Mouse (Mus musculus) stomach, postnatal 0 days (tissue): ENCODE results near the gene Hint1. TPM values are rescaled to one million over a fixed set of nuclear protein-coding genes. Genes with fewer than 3 reads are reported as not detected.
"Not testable (repeated sequence)": the region's sequence is repeated elsewhere in the genome, so short reads cannot be mapped to it uniquely, and the experiment has no call there.

ENCODE experiments used
- ATAC-seq: fragments of 200-750 bp; cut with Nextera tagmentation; 2 replicates; pipeline ENCODE4 v1.8.0; 2017; ENCODE audit not compliant: low FRiP score, low TSS enrichment
- DNase-seq: peaks from one replicate; pipeline ENCODE4 v3.0.0-alpha.2; 2016; ENCODE audit warnings: low spot score
- H3K27ac ChIP-seq: fragments of 300-500 bp; sonication (generic); replicated peaks from 2 replicates; pipeline ENCODE4 v1.5.1; 2014; ENCODE audit warnings: mild to moderate bottlenecking, control low read depth
- H3K27me3 ChIP-seq: fragments of 300-500 bp; sonication (generic); 2 replicates; pipeline ENCODE4 v1.6.1; 2014; ENCODE audit warnings: low read length; ENCODE audit not compliant: control insufficient read depth, insufficient read depth
- H3K36me3 ChIP-seq: fragments of 300-500 bp; sonication (generic); 2 replicates; pipeline ENCODE4 v1.6.1; 2014; ENCODE audit warnings: low read length, mixed read lengths; ENCODE audit not compliant: control insufficient read depth, insufficient read depth
- H3K4me1 ChIP-seq: fragments of 300-500 bp; sonication (generic); replicated peaks from 2 replicates; pipeline ENCODE4 v1.6.1; 2014; ENCODE audit warnings: antibody characterized with exemption; ENCODE audit not compliant: control insufficient read depth, insufficient read depth
- H3K4me2 ChIP-seq: fragments of 300-500 bp; sonication (generic); replicated peaks from 2 replicates; pipeline ENCODE4 v1.6.1; 2014; ENCODE audit warnings: low read depth, mild to moderate bottlenecking, control low read depth, moderate library complexity
- H3K4me3 ChIP-seq: fragments of 300-500 bp; sonication (generic); 2 replicates; pipeline ENCODE4 v1.5.1; 2014; ENCODE audit warnings: low read depth, low read length, control low read depth
- H3K9ac ChIP-seq: fragments of 300-500 bp; sonication (generic); 2 replicates; pipeline ENCODE4 v1.6.1; 2014; ENCODE audit warnings: mild to moderate bottlenecking, low read length, control low read depth, mixed read lengths
- H3K9me3 ChIP-seq: fragments of 300-500 bp; sonication (generic); 2 replicates; pipeline ENCODE4 v1.6.1; 2016; ENCODE audit warnings: low read length; ENCODE audit not compliant: control insufficient read depth
- CTCF ChIP-seq: IDR thresholded peaks from 2 replicates; pipeline ENCODE4 v1.5.1; 2016; ENCODE audit warnings: antibody characterized with exemption, low read depth, mild to moderate bottlenecking, moderate library complexity
- EP300 ChIP-seq: optimal IDR thresholded peaks from 2 replicates; pipeline ENCODE3; 2016; ENCODE audit warnings: antibody characterized with exemption
- WGBS: fragments of 180-500 bp; shearing (Covaris S2); extraction: QIAGEN DNeasy Blood & Tissue Kit; methylation state at CpG from one replicate; pipeline ENCODE4 v1.1.7; 2014; 5-methylcytosine and 5-hydroxymethylcytosine counted together
- polyA plus RNA-seq: library from polyadenylated mRNA; unstranded; fragments of >200 nt; fragmentation: Nextera tagmentation; extraction: Ambion mirVana; gene quantifications from 2 replicates; pipeline ENCODE4 v1.2.1, GENCODE M21; 2015

The Hint1 gene
- polyA plus RNA-seq, 1 experiment from 2014 or later = 824 TPM

- 79% methylated on average over 5 of the region's 5 CpGs for WGBS
- no peaks in the 10 kb centered on the region for H3K36me3 ChIP-seq
- H3K4me2 ChIP-seq = no peak overlapping the region
- H3K9me3 ChIP-seq = no peaks in the 10 kb centered on the region
- H3K4me1 ChIP-seq = no peaks in the 10 kb centered on the region
- no peak overlapping the region for H3K27ac ChIP-seq
- DNase-seq (no peak), ATAC-seq (no peak)
- H3K27me3 ChIP-seq = no peaks in the 10 kb centered on the region
- no peak for TF ChIP-seq EP300
- TF ChIP-seq CTCF = no peak
- H3K9ac ChIP-seq = no peak overlapping the region
- H3K4me3 ChIP-seq = no peak overlapping the region
These were observed 21.2 kb upstream of the Hint1 start for GRCm38 (mm10) chr11:54844959-54845358.

- WGBS = 42% methylated on average over 8 of the region's 8 CpGs
- ATAC-seq = no peak
- Histone ChIP-seq H3K4me1 (no peaks in the 10 kb centered on the region), H3K27me3 (no peaks in the 10 kb centered on the region), H3K27ac (no peak overlapping the region), H3K36me3 (no peaks in the 10 kb centered on the region), H3K4me2 (no peak overlapping the region), H3K4me3 (no peak overlapping the region), H3K9me3 (no peaks in the 10 kb centered on the region), H3K9ac (no peak overlapping the region)
- no peak for DNase-seq
- no peak for TF ChIP-seq CTCF
- TF ChIP-seq EP300 = no peak
These were observed 20.4 kb upstream of the Hint1 start for GRCm38 (mm10) chr11:54845470-54846442.

- H3K9me3 ChIP-seq = no peaks in the 10 kb centered on the region
- 69% methylated on average over 10 of the region's 10 CpGs for WGBS
- no peaks in the 10 kb centered on the region for H3K4me1 ChIP-seq
- no peak overlapping the region for H3K27ac ChIP-seq
- no peak overlapping the region for H3K4me3 ChIP-seq
- no peaks in the 10 kb centered on the region for H3K36me3 ChIP-seq
- no peak for TF ChIP-seq CTCF
- ATAC-seq (no peak), DNase-seq (no peak)
- H3K27me3 ChIP-seq = no peaks in the 10 kb centered on the region
- no peak overlapping the region for H3K4me2 ChIP-seq
- no peak overlapping the region for H3K9ac ChIP-seq
These were observed 16.0 kb upstream of the Hint1 start for GRCm38 (mm10) chr11:54849961-54850758.

GRCm38 (mm10) chr11:54851656-54852055 lies 14.5 kb upstream of the Hint1 start:
- ATAC-seq = no peak

GRCm38 (mm10) chr11:54858880-54859279 lies 7.3 kb upstream of the Hint1 start:
- 94% methylated on average over 11 of the region's 12 CpGs for WGBS
- not testable (repeated sequence) for ATAC-seq

More at GRCm38 (mm10) chr11:54851656-54852055, 14.5 kb upstream of the Hint1 start:
- WGBS = 96% methylated on average over 12 of the region's 12 CpGs
- no peaks in the 10 kb centered on the region for H3K27me3 ChIP-seq
- no peaks in the 10 kb centered on the region for H3K9me3 ChIP-seq
- TF ChIP-seq CTCF (no peak), EP300 (no peak)
- H3K36me3 ChIP-seq = no peaks in the 10 kb centered on the region
- no peak for DNase-seq
- no peak overlapping the region for H3K27ac ChIP-seq
- H3K4me2 ChIP-seq = no peak overlapping the region
- H3K4me1 ChIP-seq = no peaks in the 10 kb centered on the region
- H3K9ac ChIP-seq = no peak overlapping the region
- no peak overlapping the region for H3K4me3 ChIP-seq

More at GRCm38 (mm10) chr11:54858880-54859279, 7.3 kb upstream of the Hint1 start:
- not testable (repeated sequence) for H3K27me3 ChIP-seq, H3K4me3 ChIP-seq, H3K9me3 ChIP-seq, DNase-seq, H3K27ac ChIP-seq, H3K9ac ChIP-seq, H3K4me1 ChIP-seq, H3K36me3 ChIP-seq, H3K4me2 ChIP-seq
